Mouse (Mus musculus) adrenal gland, postnatal 10 days (tissue): Measurements from ENCODE around the gene Camkmt. TPM values are rescaled to one million over a fixed set of nuclear protein-coding genes. Genes with fewer than 3 reads are reported as not detected.

Experiments
- DNase-seq: peaks from one replicate; pipeline ENCODE4 v3.0.0; 2021; ENCODE audit warnings: mixed read lengths
- total RNA-seq, 2 experiments: library from RNA; stranded (reverse); gene quantifications; 2 replicates each; pipeline ENCODE4 v1.2.3; 2021

Camkmt gene
- total RNA-seq, 2 experiments from 2014 or later, result 5.7 to 6.8 TPM

GRCm38 (mm10) chr17:85463497-85464392, 373.4 kb downstream of the Camkmt start:
- peak; percentile 35 for DNase-seq

- DNase-seq, result peak; percentile 57
Measured at GRCm38 (mm10) chr17:85464466-85465411, 374.4 kb downstream of the Camkmt start.

- DNase-seq, result no peak
Measured at GRCm38 (mm10) chr17:85469776-85470175, 379.4 kb downstream of the Camkmt start.

GRCm38 (mm10) chr17:85472687-85473202, 382.4 kb downstream of the Camkmt start:
- no peak for DNase-seq

- DNase-seq, result no peak
Measured at GRCm38 (mm10) chr17:85473217-85473616, 382.9 kb downstream of the Camkmt start.

GRCm38 (mm10) chr17:85473881-85474280, 383.5 kb downstream of the Camkmt start:
- no peak for DNase-seq

- DNase-seq, result no peak
Measured at GRCm38 (mm10) chr17:85481241-85481640, 390.9 kb downstream of the Camkmt start.

- DNase-seq, result no peak
Measured at GRCm38 (mm10) chr17:85483086-85483485, 392.7 kb downstream of the Camkmt start.

GRCm38 (mm10) chr17:85484015-85484414, 393.7 kb downstream of the Camkmt start:
- no peak for DNase-seq

GRCm38 (mm10) chr17:85484526-85484925, 394.2 kb downstream of the Camkmt start:
- DNase-seq, result no peak

GRCm38 (mm10) chr17:85485065-85485945, 395.0 kb downstream of the Camkmt start:
- DNase-seq, result no peak

- DNase-seq, result no peak
Measured at GRCm38 (mm10) chr17:85485946-85486533, 395.7 kb downstream of the Camkmt start.

- no peak for DNase-seq
Measured at GRCm38 (mm10) chr17:85486585-85487480, 396.5 kb downstream of the Camkmt start.

GRCm38 (mm10) chr17:85487531-85487930, 397.2 kb downstream of the Camkmt start:
- DNase-seq, result no peak

- DNase-seq, result no peak
Measured at GRCm38 (mm10) chr17:85488601-85489487, 398.5 kb downstream of the Camkmt start.

- no peak for DNase-seq
Measured at GRCm38 (mm10) chr17:85489488-85489980, 399.2 kb downstream of the Camkmt start.

GRCm38 (mm10) chr17:85491491-85491890, 401.1 kb downstream of the Camkmt start:
- DNase-seq, result no peak

GRCm38 (mm10) chr17:85493521-85493920, 403.2 kb downstream of the Camkmt start:
- DNase-seq, result no peak
